Mouse (Mus musculus): ENCODE data around the gene Ovol3. TPM values are rescaled to one million over a fixed set of nuclear protein-coding genes. Genes with fewer than 3 reads are reported as not detected.
A peak's percentile ranks its signal among the peaks of the same experiment; 100 is the strongest.
"Not testable (repeated sequence)": the region's sequence is repeated elsewhere in the genome, so short reads cannot be mapped to it uniquely, and the experiment has no call there.

The Ovol3 gene
- total RNA-seq, 4 experiments from 2014 or later = not detected

- DNase-seq (ENCODE audit: low spot score in 2 of 2) = no peak
These were observed 4.2 kb downstream of the Ovol3 start for GRCm38 (mm10) chr7:30231328-30231668.

- no peak for DNase-seq (ENCODE audit: low spot score in 2 of 2)
These were observed 11.3 kb downstream of the Ovol3 start for GRCm38 (mm10) chr7:30224206-30224605.

DNA sequence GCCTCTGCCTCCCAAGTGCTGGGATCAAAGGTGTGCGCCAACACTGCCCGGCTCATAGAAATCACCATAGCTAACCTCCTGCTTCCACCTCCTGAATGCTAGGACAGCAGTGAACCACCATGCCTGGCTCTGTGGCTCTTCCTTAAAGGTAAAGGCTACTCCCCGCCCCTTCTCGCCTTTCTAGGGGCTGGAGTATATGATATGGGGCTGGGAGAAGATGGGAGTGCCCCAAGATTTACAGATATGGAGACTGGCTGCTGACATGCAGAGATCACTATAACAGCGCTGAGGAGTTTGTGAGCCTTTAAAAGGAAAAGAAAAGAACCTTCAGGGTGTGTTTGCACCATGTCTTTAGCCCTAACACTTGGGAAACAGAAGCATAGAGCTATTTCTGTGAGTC lies 13.3 kb downstream of the Ovol3 start:
- no peak for DNase-seq (ENCODE audit: low spot score in 2 of 2)

DNA sequence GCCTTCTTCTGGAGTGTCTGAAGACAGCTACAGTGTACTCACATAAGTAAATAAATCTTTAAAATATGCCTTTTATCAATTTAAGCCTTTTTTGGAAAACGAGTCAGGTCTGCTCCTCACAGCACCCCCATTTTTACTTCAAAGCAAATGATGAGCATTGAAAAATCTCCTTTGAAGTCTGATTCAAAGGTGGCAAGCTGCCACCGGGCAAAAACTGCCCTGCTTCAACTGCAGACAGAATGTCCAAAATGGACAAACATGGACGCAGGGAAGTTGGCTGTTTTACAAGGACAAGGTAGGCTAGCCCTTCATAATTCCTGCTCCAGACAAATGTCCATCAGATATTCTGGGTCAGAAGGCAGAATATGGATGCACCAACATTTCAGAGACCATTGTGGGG lies 14.1 kb downstream of the Ovol3 start:
- no peak for DNase-seq (ENCODE audit: low spot score in 2 of 2)

DNA sequence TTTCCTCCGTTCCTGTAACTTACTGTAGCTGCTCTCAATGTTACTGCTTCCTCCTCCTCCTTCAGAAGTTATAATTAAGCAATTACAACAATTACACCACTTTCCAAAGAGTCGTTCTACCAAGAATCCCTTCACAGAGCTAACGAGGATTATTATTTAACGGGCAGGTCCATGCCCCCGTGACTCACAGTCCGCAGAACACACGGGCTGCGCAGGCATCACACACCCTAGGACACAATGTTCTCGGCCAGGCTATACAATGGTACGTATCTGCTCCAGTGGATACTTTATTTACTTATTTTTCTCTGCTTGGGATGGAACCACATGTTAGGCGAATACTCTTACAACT lies 15.5 kb downstream of the Ovol3 start:
- no peak for DNase-seq (ENCODE audit: low spot score in 2 of 2)

- DNase-seq (ENCODE audit: low spot score in 2 of 2) = no peak
These were observed 16.1 kb downstream of the Ovol3 start for GRCm38 (mm10) chr7:30219293-30220007.

- DNase-seq (ENCODE audit: low spot score in 2 of 2) = no peak
These were observed 18.2 kb downstream of the Ovol3 start for GRCm38 (mm10) chr7:30217277-30217676.

- peak in 1 of 2 experiments; percentile 38 for DNase-seq (ENCODE audit: low spot score in 2 of 2)
These were observed 18.8 kb downstream of the Ovol3 start for GRCm38 (mm10) chr7:30216723-30217151.

- DNase-seq (ENCODE audit: low spot score in 2 of 2) = no peak
These were observed 19.6 kb downstream of the Ovol3 start for GRCm38 (mm10) chr7:30215875-30216274.

DNA sequence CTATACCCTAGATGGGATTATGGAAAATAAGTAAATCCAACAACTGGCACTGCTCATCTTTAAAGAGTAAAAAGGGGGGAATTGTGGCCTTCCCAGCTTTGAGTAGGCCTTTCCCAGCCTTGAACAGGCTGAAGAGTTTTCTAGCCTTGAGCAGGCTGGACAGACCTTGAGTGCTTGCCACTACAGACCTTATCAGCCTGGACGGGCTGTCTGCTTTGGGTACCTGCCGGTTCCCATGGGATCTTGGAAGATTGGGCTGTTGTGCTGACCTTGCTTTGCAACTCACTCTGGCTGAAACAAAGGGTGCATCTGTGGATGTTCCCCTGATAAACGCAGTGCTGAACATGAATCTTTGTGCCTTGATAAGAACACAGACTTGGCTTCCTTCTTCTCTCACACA lies 21.6 kb downstream of the Ovol3 start:
- DNase-seq (ENCODE audit: low spot score in 2 of 2) = no peak

GRCm38 (mm10) chr7:30211025-30211424 lies 24.5 kb downstream of the Ovol3 start:
- DNase-seq (ENCODE audit: low spot score in 2 of 2) = no peak

DNA sequence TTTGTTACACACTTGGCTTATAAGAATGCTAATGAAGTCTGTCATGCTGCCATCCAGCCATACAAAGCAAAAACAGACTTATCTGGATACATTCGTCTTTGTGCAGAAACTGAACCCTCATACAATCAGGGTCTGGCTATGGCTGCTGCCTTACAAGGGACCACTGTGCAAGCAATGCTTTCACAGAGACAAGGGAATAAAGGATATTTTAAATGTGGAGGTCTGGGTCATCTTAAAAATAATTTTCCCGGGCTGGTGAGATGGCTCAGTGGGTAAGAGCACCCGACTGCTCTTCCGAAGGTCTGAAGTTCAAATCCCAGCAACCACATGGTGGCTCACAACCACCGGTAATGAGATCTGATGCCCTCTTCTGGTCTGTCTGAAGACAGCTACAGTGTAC lies 29.2 kb downstream of the Ovol3 start:
- not testable (repeated sequence) for DNase-seq (ENCODE audit: low spot score in 2 of 2)

- DNase-seq (ENCODE audit: low spot score in 2 of 2) = peak; percentile 45 to 49
These were observed 30.1 kb downstream of the Ovol3 start for GRCm38 (mm10) chr7:30205383-30205782.

- DNase-seq (ENCODE audit: low spot score in 2 of 2) = no peak
These were observed 31.1 kb downstream of the Ovol3 start for GRCm38 (mm10) chr7:30204380-30204779.

DNA sequence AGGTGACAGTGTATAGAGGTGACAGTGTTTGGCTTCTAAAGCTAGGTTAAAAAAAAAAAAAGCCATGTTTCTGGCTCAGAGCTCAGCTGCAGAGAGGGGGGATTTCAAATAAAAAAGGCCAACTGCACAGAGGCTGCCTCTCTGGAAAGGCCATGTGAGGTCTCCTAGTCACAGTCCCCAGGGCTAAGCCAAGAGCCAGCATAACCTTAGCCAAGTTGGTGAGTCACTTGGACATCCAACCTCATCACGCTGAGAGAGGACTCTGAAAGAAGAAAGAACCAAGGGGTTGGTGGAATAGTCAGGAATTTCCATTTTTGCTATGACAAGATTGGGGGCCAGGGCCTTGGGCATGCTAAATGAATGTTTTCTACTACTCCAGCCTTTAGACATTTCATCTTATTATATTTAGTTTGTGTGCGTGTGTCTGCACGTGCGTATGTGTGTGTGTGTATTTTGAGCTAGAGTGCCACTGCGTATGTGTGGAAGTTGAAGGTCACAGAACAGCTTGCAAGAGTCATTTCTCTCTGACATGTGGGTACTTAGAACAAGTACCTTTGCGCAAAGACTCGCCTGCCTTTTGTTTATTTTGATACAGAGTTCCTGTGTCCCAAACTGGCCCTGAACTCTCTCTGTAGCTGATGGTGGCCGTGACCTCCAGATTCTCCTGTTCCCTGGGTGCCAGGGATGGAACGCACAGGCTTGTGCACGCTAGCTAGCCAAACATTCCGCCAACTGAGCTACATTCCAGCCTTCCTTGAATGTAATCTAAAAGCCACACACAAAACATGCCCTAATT lies 32.4 kb downstream of the Ovol3 start:
- DNase-seq (ENCODE audit: low spot score in 2 of 2) = peak in 1 of 2 experiments; percentile 58

DNA sequence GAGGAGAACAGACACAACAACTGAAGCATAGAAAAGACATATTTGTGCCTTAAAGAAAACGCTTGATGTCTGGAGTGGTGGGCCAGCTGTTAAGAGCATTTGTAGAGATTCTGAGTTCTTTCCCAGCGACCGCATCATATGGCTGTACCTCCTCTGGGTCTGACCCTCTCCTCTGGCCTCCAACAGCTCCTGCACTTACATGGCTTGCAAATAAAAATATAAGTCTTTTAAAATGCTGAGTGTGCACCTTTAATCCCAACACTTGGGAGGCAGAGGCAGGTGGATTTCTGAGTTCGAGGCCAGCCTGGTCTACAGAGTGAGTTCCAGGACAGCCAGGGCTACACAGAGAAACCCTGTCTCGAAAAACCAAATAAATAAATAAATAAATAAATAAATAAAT lies 34.9 kb downstream of the Ovol3 start:
- DNase-seq (ENCODE audit: low spot score in 2 of 2) = not testable (repeated sequence)

DNA sequence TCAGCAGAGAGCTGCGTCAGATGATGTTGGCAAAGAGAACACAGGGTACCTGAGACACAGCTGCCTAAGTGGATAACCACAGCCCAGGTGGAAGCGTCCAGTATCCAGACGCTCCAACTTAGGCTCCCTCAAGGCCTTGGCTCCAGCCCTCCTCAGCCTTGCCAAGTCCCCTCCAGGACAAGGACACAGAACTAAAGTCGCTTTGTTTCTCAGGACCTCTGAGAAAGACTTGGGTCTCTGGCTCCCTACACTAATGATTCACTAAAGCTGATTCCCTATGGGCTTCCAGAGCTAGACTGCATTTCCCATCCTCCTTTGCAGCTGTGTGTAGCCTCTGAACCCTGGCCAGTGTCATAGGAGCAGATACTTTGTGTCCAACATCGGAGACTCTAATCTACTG lies 35.3 kb downstream of the Ovol3 start:
- DNase-seq (ENCODE audit: low spot score in 2 of 2) = no peak

DNA sequence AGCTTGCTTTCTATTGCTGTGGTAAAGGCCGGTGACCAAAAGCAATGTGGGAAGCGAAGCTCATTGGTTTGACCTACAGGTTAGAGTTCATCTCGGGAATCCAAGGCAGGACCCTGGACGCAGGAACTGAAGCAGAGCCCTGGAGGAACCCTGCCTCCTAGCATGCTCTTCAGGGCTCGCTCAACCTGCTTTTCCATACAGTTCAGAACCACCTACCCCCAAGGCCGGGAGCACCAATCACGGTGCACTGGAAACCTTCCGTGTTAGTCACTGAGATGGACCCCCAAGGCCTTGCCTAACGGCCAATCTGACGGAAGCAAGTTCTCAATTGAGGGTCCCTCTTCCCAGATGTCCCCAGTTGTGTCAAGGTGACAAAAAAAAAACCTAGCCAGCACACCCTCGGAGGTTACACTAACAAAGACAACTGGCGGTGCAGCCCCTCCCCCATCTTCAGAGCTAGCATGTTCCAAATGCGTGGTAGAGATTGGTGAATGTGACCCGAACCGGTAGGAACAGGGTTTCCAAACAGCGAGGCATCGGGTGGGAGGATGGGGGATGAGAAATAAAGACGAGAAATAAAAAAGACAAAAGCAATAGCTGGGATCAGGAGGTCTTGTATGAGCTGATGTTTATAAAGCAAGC lies 35.9 kb downstream of the Ovol3 start:
- no peak for DNase-seq (ENCODE audit: low spot score in 2 of 2)

DNA sequence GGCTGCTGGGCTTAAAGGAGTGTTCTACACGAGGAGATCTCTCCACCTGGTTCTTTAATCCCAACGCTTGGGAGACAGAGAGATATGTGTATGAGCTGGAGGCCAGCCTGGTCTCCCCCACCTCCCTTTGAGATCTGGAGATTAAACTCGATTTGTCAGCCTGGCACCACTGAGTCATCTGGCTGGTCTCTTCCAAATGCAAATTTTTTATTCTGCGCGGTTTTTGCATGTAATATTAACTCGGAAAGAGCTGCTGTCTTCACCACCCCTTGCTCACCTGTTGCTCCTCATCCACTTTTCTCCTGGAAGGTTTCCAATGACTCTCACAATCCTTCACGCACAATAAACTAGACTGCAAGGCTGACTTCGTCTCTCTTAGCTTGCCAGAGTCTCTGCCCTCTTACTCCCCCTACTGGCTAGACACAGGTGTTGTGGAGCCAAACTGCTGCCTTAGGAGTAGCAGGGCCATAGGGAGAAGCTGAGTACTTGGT lies 37.0 kb downstream of the Ovol3 start, which contains the start of gene Capns1:
Capns1 (minus strand) TSS at position 331 of the 491 bp plus-strand sequence.
- DNase-seq (ENCODE audit: low spot score in 2 of 2) = no peak

GRCm38 (mm10) chr7:30197592-30198129 lies 37.9 kb downstream of the Ovol3 start:
- DNase-seq (ENCODE audit: low spot score in 2 of 2) = no peak

DNA sequence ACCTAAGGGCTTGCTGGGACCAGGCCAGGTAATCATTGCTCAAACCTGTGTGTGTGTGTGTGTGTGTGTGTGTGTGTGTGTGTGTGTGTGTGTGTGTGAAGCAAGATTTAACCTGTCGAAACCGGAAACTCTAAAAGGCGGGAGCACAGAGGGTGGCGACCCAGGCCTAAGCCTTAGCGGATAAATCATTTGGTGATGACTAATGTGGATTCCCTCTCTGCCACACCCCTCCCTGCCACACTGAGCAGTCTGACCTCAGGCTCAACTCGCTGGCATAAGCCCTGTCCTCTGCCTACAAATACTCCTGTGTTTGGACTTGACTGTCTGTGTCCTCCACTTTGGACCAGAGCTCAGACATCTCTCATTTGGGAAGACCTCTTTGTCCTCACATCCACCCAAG lies 39.4 kb downstream of the Ovol3 start:
- DNase-seq (ENCODE audit: low spot score in 2 of 2) = no peak

GRCm38 (mm10) chr7:30195461-30195860 lies 40.1 kb downstream of the Ovol3 start:
- DNase-seq (ENCODE audit: low spot score in 2 of 2) = no peak

All from gastrocnemius, adult 8-10 months (tissue).